Mouse (Mus musculus): Measurements from ENCODE around the gene Aaas. TPM values are rescaled to one million over a fixed set of nuclear protein-coding genes. Genes with fewer than 3 reads are reported as not detected.

Gene Aaas
- polyA plus RNA-seq, 1 experiment = 55.8 TPM

DNA sequence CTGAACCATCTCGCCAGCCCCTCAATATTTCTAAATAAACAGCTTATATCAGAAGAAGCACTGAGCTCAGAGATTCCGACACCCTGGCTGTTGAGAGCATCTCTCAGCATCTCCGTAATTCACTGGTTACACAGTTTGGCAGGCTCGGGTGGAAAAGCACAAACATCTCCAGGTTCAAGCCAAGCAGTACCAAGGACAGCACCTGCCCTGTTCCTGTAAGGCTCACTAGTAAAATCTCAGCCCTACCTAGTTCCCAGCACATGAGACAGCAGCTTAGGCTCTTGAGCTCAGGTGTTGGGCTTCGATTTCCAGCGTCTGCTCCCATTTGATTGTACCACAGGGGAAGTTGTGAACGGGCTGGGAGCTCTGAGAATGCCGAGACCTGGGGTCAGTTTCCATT lies 15.3 kb downstream of the Aaas start:
- Histone ChIP-seq H3K36me3 (ENCODE audit: control insufficient read depth, insufficient read depth, low read length) (peaks cover 30% of the 10 kb centered on the region), H3K27me3 (ENCODE audit: control insufficient read depth, insufficient read depth, low read length) (no peaks in the 10 kb centered on the region), H3K4me1 (ENCODE audit: control insufficient read depth, insufficient read depth, insufficient read length) (peaks cover 8% of the 10 kb centered on the region; the same call in 1 of the 2 replicates), H3K4me3 (ENCODE audit: extremely low read depth, insufficient read depth, insufficient read length) (no peak overlapping the region), H3K27ac (ENCODE audit: insufficient read depth, low read length) (no peak overlapping the region)
- WGBS = 93% methylated on average over 8 of the region's 8 CpGs
- TF ChIP-seq CTCF (IDR thresholded peaks at IDR 0.05; ENCODE audit: extremely low read depth, insufficient read depth, insufficient read length, insufficient replicate concordance) (no peak), POLR2A (IDR thresholded peaks at IDR 0.05; ENCODE audit: low read depth, low read length) (no peak)
- DNase-seq (ENCODE audit: low read depth in 1 of 2, low spot score in 2 of 2) = no peak

DNA sequence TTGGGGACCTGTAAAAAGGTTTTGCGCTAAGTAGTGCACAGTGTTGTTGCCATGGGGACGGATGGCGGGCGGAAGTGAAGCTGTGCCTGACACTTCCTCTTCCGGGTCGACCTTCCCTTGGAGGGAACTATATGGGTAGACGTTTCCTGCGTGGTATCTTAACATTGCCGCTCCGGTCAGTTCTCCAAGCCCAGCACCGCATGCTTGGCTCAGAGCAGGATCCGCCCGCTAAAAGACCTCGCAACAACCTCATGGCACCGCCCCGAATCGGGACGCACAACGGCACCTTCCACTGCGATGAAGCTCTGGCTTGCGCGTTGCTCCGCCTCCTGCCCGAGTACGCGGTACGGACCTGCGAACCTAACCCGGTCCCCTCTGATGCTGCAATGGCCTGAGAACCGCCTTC lies 19.0 kb downstream of the Aaas start, which contains the start of gene Myg1:
TSS of gene Myg1 (plus strand) at position 100 of the 406 bp plus-strand sequence.
- peak within 1 kb of the TSS; percentile 91 for H3K4me3 ChIP-seq (ENCODE audit: extremely low read depth, insufficient read depth, insufficient read length)
- peaks cover 8% of the 10 kb centered on the region; the same call in 1 of the 2 replicates for H3K4me1 ChIP-seq (ENCODE audit: control insufficient read depth, insufficient read depth, insufficient read length)
- peak within 1 kb of the TSS; percentile 72 for H3K27ac ChIP-seq (ENCODE audit: insufficient read depth, low read length)
- peak; percentile 72 to 83 for DNase-seq (ENCODE audit: low read depth in 1 of 2, low spot score in 2 of 2)
- TF ChIP-seq POLR2A (IDR thresholded peaks at IDR 0.05; ENCODE audit: low read depth, low read length) (no peak), CTCF (IDR thresholded peaks at IDR 0.05; ENCODE audit: extremely low read depth, insufficient read depth, insufficient read length, insufficient replicate concordance) (no peak)
- H3K27me3 ChIP-seq (ENCODE audit: control insufficient read depth, insufficient read depth, low read length) = no peaks in the 10 kb centered on the region
- H3K36me3 ChIP-seq (ENCODE audit: control insufficient read depth, insufficient read depth, low read length) = peaks cover 11% of the 10 kb centered on the region
- WGBS = under 1% methylated on average over 30 of the region's 30 CpGs

DNA sequence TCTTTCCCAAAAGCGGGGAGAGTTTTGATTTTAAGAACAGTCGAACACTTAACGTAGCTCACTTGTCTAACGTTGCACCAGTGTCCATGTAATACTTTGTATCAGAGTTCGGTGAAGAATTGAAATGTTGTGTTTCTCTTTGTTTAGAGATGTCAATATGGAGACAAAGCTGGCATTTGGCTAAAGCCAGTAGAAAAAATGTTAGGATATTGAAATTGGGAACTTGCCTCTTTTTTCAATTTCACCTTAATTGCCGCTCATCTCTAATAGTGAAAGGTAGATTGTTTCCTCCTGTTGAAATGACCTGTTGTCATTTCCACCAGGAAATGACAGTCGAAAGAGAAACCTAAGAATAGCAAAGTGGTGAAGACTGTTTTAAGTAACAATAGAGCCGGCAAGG lies 23.7 kb downstream of the Aaas start:
- 48% methylated on average over 8 of the region's 8 CpGs for WGBS

DNA sequence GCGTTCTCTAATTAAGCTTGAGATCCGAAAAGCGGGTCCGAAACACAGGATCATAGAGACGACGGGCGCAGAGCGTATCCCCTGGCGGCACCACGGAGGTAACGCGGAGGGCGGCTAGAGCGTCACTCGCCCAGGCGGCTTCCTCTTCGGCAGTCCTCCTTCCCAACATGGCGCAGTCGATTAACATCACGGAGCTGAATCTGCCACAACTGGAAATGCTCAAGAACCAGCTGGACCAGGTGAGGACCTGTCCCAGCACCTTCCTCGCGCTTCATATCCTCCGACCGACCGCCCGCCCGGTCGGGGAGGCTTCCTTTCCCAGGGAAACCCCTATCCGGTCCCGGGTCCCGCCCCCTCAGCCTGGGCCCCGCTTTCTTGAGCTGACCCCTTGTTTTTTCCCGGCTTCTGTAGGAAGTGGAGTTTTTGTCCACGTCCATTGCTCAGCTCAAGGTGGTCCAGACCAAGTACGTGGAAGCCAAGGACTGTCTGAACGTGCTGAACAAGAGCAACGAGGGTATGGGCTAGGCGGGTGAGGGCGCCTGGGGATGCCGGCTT lies 24.5 kb downstream of the Aaas start, which contains the start of gene Pfdn5:
TSS of gene Pfdn5 (plus strand) at position 95 of the 555 bp plus-strand sequence.
- peak within 1 kb of the TSS; percentile 84 for H3K4me3 ChIP-seq (ENCODE audit: extremely low read depth, insufficient read depth, insufficient read length)
- H3K4me1 ChIP-seq (ENCODE audit: control insufficient read depth, insufficient read depth, insufficient read length) = peaks cover 2% of the 10 kb centered on the region; the same call in 1 of the 2 replicates
- H3K27me3 ChIP-seq (ENCODE audit: control insufficient read depth, insufficient read depth, low read length) = no peaks in the 10 kb centered on the region
- under 1% methylated on average over 40 of the region's 40 CpGs for WGBS
- peak within 1 kb of the TSS; percentile 67; the same call in 1 of the 2 replicates for H3K27ac ChIP-seq (ENCODE audit: insufficient read depth, low read length)
- peaks cover 5% of the 10 kb centered on the region; the same call in 1 of the 2 replicates for H3K36me3 ChIP-seq (ENCODE audit: control insufficient read depth, insufficient read depth, low read length)
- TF ChIP-seq CTCF (IDR thresholded peaks at IDR 0.05; ENCODE audit: extremely low read depth, insufficient read depth, insufficient read length, insufficient replicate concordance) = 0 out of 2 replicates have a peak, but pooled peaks have one; percentile 25
- TF ChIP-seq POLR2A (IDR thresholded peaks at IDR 0.05; ENCODE audit: low read depth, low read length) = peak; percentile 31; the same call in 1 of the 2 replicates
- peak; percentile 73 to 87 for DNase-seq (ENCODE audit: low read depth in 1 of 2, low spot score in 2 of 2)

More for the DNA sequence above, 23.7 kb downstream of the Aaas start:
- Histone ChIP-seq H3K27me3 (ENCODE audit: control insufficient read depth, insufficient read depth, low read length) (no peaks in the 10 kb centered on the region), H3K4me3 (ENCODE audit: extremely low read depth, insufficient read depth, insufficient read length) (peak overlapping the region; percentile 84; the same call in 1 of the 2 replicates), H3K36me3 (ENCODE audit: control insufficient read depth, insufficient read depth, low read length) (peaks cover 5% of the 10 kb centered on the region; the same call in 1 of the 2 replicates), H3K27ac (ENCODE audit: insufficient read depth, low read length) (no peak overlapping the region), H3K4me1 (ENCODE audit: control insufficient read depth, insufficient read depth, insufficient read length) (peaks cover 2% of the 10 kb centered on the region; the same call in 1 of the 2 replicates)
- TF ChIP-seq CTCF (IDR thresholded peaks at IDR 0.05; ENCODE audit: extremely low read depth, insufficient read depth, insufficient read length, insufficient replicate concordance) (no peak), POLR2A (IDR thresholded peaks at IDR 0.05; ENCODE audit: low read depth, low read length) (no peak)
- DNase-seq (ENCODE audit: low read depth in 1 of 2, low spot score in 2 of 2) = no peak

DNA sequence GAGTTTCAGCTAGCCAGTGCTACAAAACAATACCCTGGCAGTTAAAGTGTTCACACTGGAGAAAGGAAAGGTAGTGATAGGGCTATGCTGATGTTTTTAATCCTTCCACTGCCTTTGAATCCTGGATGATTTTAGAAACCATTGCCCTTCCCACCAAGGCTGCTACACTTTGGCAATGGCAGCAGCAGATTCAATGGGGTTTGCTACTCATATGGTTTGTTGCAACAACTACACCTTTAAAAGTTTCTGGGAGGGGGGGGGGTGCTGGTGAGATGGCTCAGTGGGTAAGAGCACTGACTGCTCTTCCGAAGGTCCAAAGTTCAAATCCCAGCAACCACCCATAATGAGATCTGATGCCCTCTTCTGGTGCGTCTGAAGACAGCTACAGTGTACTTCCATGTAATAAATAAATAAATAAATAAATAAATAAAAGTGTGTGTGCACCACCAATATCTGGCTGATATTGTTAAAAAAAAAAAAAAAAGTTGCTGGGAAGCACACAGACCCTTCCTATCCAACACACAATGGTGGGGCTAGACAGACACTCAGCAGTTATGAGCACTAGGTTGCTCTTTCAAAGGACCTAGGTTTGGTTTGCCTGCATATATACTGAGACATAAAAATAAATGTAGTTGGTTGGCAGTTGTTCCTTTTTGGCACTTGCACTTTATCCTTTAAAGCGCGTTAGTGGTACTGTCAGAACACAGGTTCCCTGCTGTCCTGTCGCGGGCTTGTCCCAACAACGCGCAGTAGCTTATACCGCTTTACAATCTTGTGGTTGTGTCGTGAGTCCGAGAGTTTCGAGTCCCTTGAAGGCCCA lies 25.7 kb downstream of the Aaas start:
- no peak overlapping the region for H3K4me3 ChIP-seq (ENCODE audit: extremely low read depth, insufficient read depth, insufficient read length)
- no peaks in the 10 kb centered on the region for H3K27me3 ChIP-seq (ENCODE audit: control insufficient read depth, insufficient read depth, low read length)
- no peak for DNase-seq (ENCODE audit: low read depth in 1 of 2, low spot score in 2 of 2)
- no peak overlapping the region for H3K27ac ChIP-seq (ENCODE audit: insufficient read depth, low read length)
- 81% methylated on average over 12 of the region's 12 CpGs for WGBS
- peaks cover 3% of the 10 kb centered on the region; the same call in 1 of the 2 replicates for H3K36me3 ChIP-seq (ENCODE audit: control insufficient read depth, insufficient read depth, low read length)
- TF ChIP-seq CTCF (IDR thresholded peaks at IDR 0.05; ENCODE audit: extremely low read depth, insufficient read depth, insufficient read length, insufficient replicate concordance) (no peak), POLR2A (IDR thresholded peaks at IDR 0.05; ENCODE audit: low read depth, low read length) (no peak)
- peaks cover 2% of the 10 kb centered on the region; the same call in 1 of the 2 replicates for H3K4me1 ChIP-seq (ENCODE audit: control insufficient read depth, insufficient read depth, insufficient read length)

DNA sequence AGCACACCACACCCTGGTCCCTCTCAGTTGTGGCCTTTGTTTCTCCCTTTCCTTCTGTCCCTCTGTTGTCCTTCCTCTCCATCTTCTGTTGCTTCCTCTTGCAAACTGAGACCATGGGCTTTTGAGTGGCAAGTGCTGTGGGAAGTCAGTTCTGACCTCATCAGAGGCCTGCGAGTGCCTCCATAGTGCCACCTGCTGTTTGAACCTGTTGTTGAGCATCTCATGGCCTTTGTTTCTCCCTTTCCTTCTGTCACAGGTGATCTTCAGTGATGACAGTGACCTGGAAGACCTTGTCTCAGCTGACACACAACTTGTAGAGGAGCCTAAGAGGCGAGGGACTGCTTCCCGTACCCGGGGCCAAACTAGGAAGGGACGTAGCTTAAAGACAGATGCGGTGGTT lies 34.3 kb downstream of the Aaas start:
- H3K4me3 ChIP-seq (ENCODE audit: extremely low read depth, insufficient read depth, insufficient read length) = no peak overlapping the region
- H3K36me3 ChIP-seq (ENCODE audit: control insufficient read depth, insufficient read depth, low read length) = no peaks in the 10 kb centered on the region
- no peak overlapping the region for H3K27ac ChIP-seq (ENCODE audit: insufficient read depth, low read length)
- DNase-seq (ENCODE audit: low read depth in 1 of 2, low spot score in 2 of 2) = peak; percentile 47 to 73
- no peaks in the 10 kb centered on the region for H3K4me1 ChIP-seq (ENCODE audit: control insufficient read depth, insufficient read depth, insufficient read length)
- H3K27me3 ChIP-seq (ENCODE audit: control insufficient read depth, insufficient read depth, low read length) = no peaks in the 10 kb centered on the region
- TF ChIP-seq CTCF (IDR thresholded peaks at IDR 0.05; ENCODE audit: extremely low read depth, insufficient read depth, insufficient read length, insufficient replicate concordance) (peak; percentile 84; the same call in 1 of the 2 replicates), POLR2A (IDR thresholded peaks at IDR 0.05; ENCODE audit: low read depth, low read length) (no peak)
- 87% methylated on average over 6 of the region's 6 CpGs for WGBS

Data from spleen, adult 2 months (tissue).